Mouse (Mus musculus): Measurements from ENCODE around the gene Thumpd3. TPM values are rescaled to one million over a fixed set of nuclear protein-coding genes. Genes with fewer than 3 reads are reported as not detected.

The Thumpd3 gene
- polyA plus RNA-seq, 1 experiment from 2014 or later, result 73.2 TPM

DNA sequence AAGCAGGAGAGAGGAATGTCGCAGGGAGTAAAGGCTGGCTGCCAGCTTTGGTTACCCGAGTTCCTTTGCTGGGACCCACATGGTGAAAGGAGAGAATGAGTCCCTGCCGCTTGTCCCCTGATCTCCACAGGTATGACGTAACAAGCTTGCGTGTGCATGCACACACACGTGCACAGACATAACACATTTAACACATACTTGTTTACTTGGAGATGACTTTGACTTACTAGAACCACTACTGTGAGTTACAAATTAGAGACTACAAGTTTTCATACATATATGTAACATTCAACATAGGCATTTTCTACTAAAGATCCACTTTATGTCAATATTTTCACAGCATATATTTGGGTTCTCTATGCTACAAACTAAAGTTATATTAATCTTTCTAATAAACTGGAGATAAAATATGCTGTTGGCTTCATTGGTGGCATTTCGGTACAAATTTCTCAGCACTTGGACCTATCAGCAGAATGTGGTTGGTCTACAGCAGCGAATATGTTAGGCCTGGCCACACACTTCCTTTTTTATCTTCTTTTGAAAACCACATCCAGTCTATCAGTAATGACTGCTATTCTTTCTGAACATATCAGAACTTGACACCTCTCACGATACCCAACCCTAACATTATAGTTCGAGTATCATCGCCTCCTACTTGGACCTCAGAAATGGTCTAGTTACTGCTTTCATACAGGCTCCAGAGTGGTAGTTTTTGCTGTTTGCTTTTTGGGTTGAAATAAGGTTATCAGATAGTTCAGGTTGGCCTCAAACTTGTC, 4.6 kb upstream of the Thumpd3 start:
- H3K36me3 ChIP-seq, result no peaks in the 10 kb centered on the region
- 91% methylated on average over 11 of the region's 11 CpGs for WGBS
- no peaks in the 10 kb centered on the region for H3K27me3 ChIP-seq (ENCODE audit: low read depth, poor library complexity, severe bottlenecking)
- H3K4me1 ChIP-seq, result peaks cover 28% of the 10 kb centered on the region
- H3K4me3 ChIP-seq, result no peak overlapping the region
- H3K9me3 ChIP-seq (replicated peaks), result no peaks in the 10 kb centered on the region
- no peak for DNase-seq (ENCODE audit: low spot score)
- no peak overlapping the region for H3K27ac ChIP-seq (replicated peaks)

DNA sequence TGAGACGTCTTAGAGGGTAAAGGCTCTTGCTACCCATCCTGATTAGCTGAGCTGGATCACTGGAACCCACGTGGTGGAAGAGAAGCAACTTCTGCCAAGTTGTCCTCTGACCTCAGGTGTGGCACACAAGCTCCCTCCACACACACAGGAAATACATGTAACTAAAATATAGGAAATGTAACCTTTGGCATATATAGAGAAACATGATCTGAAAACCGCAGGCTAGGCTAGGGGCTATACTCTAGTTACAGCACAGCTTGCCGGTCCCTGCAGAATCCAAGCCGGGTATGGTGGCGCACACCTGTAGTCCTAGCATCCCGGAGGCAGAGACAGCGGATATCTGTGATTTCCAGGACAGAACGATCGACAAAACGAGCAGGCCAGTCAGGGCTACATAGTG, 450 bp upstream of the Thumpd3 start:
- WGBS, result under 1% methylated on average over 11 of the region's 11 CpGs
- H3K9me3 ChIP-seq (replicated peaks), result no peaks in the 10 kb centered on the region
- DNase-seq (ENCODE audit: low spot score), result no peak

DNA sequence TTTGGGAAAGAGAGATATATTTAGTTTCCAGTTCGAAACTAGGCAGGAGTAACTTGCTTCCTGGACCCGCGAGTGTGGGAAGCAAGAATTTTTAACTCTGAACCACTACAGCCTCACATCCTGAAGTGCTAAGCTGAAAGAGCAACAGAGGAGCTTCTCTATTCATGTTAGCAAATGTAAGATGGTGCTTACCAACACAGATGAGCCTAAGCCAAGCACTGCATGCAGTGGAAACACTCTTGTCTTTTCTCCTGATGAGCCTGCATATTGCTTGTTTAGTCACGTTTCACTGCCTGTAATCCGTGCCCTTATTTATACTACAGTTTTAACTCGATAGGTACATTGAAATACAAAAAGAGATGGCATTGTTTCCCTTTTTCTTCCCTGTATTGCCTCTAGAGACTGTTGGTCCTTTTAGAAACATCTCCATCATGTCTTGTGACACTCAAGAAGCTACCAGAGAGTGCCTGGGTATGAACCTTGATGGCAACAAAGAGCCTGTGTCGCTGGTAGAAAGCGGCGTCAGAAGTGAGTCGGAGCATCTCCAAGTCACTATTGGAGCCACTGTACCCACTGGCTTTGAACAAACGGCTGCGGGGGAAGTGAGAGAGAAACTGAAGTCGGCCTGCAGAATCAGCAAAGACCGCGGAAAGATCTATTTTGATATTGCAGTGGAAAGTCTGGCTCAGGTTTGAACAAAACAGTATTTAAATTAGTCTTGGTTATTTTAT, 1.2 kb downstream of the Thumpd3 start:
- Histone ChIP-seq H3K36me3 (peaks cover 39% of the 10 kb centered on the region), H3K4me3 (peak overlapping the region; percentile 86), H3K4me1 (peaks cover 26% of the 10 kb centered on the region), H3K9me3 (replicated peaks) (no peaks in the 10 kb centered on the region), H3K27ac (replicated peaks) (peak overlapping the region; percentile 89), H3K27me3 (ENCODE audit: low read depth, poor library complexity, severe bottlenecking) (no peaks in the 10 kb centered on the region)
- DNase-seq (ENCODE audit: low spot score), result no peak
- WGBS, result 75% methylated on average over 15 of the region's 15 CpGs

More for the DNA sequence above, 450 bp upstream of the Thumpd3 start:
- Histone ChIP-seq H3K27me3 (ENCODE audit: low read depth, poor library complexity, severe bottlenecking) (no peaks in the 10 kb centered on the region), H3K4me3 (peak overlapping the region; percentile 86), H3K4me1 (peaks cover 26% of the 10 kb centered on the region), H3K27ac (replicated peaks) (peak overlapping the region; percentile 89), H3K36me3 (peaks cover 23% of the 10 kb centered on the region)

GRCm38 (mm10) chr6:113048371-113048770, 2.3 kb downstream of the Thumpd3 start:
- no peak for DNase-seq (ENCODE audit: low spot score)
- peaks cover 26% of the 10 kb centered on the region for H3K4me1 ChIP-seq
- 0 out of 2 replicates have a peak overlapping the region, but pooled peaks have one; percentile 86 for H3K4me3 ChIP-seq
- H3K9me3 ChIP-seq (replicated peaks), result no peaks in the 10 kb centered on the region
- H3K27ac ChIP-seq (replicated peaks), result no peak overlapping the region
- H3K36me3 ChIP-seq, result peaks cover 50% of the 10 kb centered on the region
- H3K27me3 ChIP-seq (ENCODE audit: low read depth, poor library complexity, severe bottlenecking), result no peaks in the 10 kb centered on the region
- 94% methylated on average over 2 of the region's 2 CpGs for WGBS

DNA sequence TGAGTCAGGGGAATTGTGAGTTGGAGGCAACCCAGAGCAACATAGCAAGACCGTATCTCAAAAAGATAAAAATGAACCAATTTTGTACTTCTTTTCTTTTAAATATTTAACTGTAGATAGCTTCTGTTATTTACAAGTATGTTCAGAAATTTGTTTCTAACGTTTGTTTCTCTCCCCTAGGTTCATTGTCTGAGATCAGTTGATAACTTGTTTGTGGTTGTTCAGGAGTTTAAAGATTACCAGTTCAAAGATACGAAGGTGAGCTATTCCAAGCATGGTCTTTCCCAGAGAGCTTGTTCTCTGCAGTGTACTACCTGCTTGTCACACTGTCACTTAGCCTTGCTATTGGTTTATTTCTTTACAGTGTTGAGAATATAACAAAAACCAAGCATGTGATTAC, 3.1 kb downstream of the Thumpd3 start:
- Histone ChIP-seq H3K36me3 (peaks cover 58% of the 10 kb centered on the region), H3K27me3 (ENCODE audit: low read depth, poor library complexity, severe bottlenecking) (no peaks in the 10 kb centered on the region), H3K4me3 (no peak overlapping the region), H3K27ac (replicated peaks) (no peak overlapping the region), H3K4me1 (peaks cover 26% of the 10 kb centered on the region), H3K9me3 (replicated peaks) (no peaks in the 10 kb centered on the region)
- 92% methylated on average over 3 of the region's 3 CpGs for WGBS
- no peak for DNase-seq (ENCODE audit: low spot score)

- no peaks in the 10 kb centered on the region for H3K9me3 ChIP-seq (replicated peaks)
- H3K4me3 ChIP-seq, result no peak overlapping the region
- peaks cover 2% of the 10 kb centered on the region for H3K4me1 ChIP-seq
- H3K36me3 ChIP-seq, result peaks cover 95% of the 10 kb centered on the region
- H3K27ac ChIP-seq (replicated peaks), result no peak overlapping the region
- WGBS, result 87% methylated on average over 3 of the region's 3 CpGs
- no peak for DNase-seq (ENCODE audit: low spot score)
- H3K27me3 ChIP-seq (ENCODE audit: low read depth, poor library complexity, severe bottlenecking), result no peaks in the 10 kb centered on the region
Observed at GRCm38 (mm10) chr6:113052972-113053371, 6.9 kb downstream of the Thumpd3 start.

GRCm38 (mm10) chr6:113054552-113055107, 8.6 kb downstream of the Thumpd3 start:
- no peak overlapping the region for H3K4me3 ChIP-seq
- WGBS, result 89% methylated on average over 6 of the region's 6 CpGs
- no peaks in the 10 kb centered on the region for H3K27me3 ChIP-seq (ENCODE audit: low read depth, poor library complexity, severe bottlenecking)
- H3K27ac ChIP-seq (replicated peaks), result no peak overlapping the region
- H3K4me1 ChIP-seq, result no peaks in the 10 kb centered on the region
- no peaks in the 10 kb centered on the region for H3K9me3 ChIP-seq (replicated peaks)
- no peak for DNase-seq (ENCODE audit: low spot score)
- peaks cover 96% of the 10 kb centered on the region for H3K36me3 ChIP-seq

- 80% methylated on average over 1 of the region's 1 CpGs for WGBS
- Histone ChIP-seq H3K36me3 (peaks cover 96% of the 10 kb centered on the region), H3K27ac (replicated peaks) (no peak overlapping the region), H3K4me1 (peaks cover 7% of the 10 kb centered on the region; the same call in 1 of the 2 replicates), H3K27me3 (ENCODE audit: low read depth, poor library complexity, severe bottlenecking) (no peaks in the 10 kb centered on the region), H3K9me3 (replicated peaks) (no peaks in the 10 kb centered on the region), H3K4me3 (no peak overlapping the region)
- no peak for DNase-seq (ENCODE audit: low spot score)
Observed at GRCm38 (mm10) chr6:113060892-113061563, 15.0 kb downstream of the Thumpd3 start.

- Histone ChIP-seq H3K9me3 (replicated peaks) (no peaks in the 10 kb centered on the region), H3K27me3 (ENCODE audit: low read depth, poor library complexity, severe bottlenecking) (no peaks in the 10 kb centered on the region), H3K4me3 (no peak overlapping the region), H3K4me1 (peaks cover 7% of the 10 kb centered on the region; the same call in 1 of the 2 replicates), H3K27ac (replicated peaks) (no peak overlapping the region), H3K36me3 (peaks cover 96% of the 10 kb centered on the region)
- DNase-seq (ENCODE audit: low spot score), result no peak
- 62% methylated on average over 3 of the region's 3 CpGs for WGBS
Observed at GRCm38 (mm10) chr6:113062253-113062652, 16.2 kb downstream of the Thumpd3 start.

- H3K4me1 ChIP-seq, result peaks cover 7% of the 10 kb centered on the region; the same call in 1 of the 2 replicates
- H3K27me3 ChIP-seq (ENCODE audit: low read depth, poor library complexity, severe bottlenecking), result no peaks in the 10 kb centered on the region
- H3K36me3 ChIP-seq, result peaks cover 98% of the 10 kb centered on the region
- no peak overlapping the region for H3K4me3 ChIP-seq
- no peak for DNase-seq (ENCODE audit: low spot score)
- no peaks in the 10 kb centered on the region for H3K9me3 ChIP-seq (replicated peaks)
- no peak overlapping the region for H3K27ac ChIP-seq (replicated peaks)
- WGBS, result 94% methylated on average over 10 of the region's 10 CpGs
Observed at GRCm38 (mm10) chr6:113063363-113063762, 17.3 kb downstream of the Thumpd3 start.

DNA sequence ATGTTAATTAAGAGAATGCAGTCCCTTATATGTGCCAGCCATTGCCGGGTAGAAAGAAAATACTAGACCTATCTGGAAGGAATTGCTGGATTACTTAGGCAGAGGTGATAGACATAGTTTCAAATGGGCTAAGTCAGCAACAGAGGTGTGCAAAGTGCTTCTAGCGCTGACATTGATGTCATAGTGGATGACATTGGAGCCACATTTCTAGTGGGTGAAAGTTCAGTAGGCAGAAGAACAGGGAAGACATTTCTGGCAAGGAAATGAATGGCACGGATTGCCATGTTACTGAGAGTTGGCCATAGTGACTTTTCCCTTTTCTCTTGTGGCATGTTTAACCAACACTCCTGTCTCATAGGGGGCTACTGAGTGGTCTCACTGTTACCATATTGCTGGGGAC, 19.2 kb downstream of the Thumpd3 start:
- H3K36me3 ChIP-seq, result peaks cover 100% of the 10 kb centered on the region
- no peak overlapping the region for H3K27ac ChIP-seq (replicated peaks)
- H3K4me1 ChIP-seq, result peaks cover 7% of the 10 kb centered on the region; the same call in 1 of the 2 replicates
- WGBS, result 92% methylated on average over 3 of the region's 3 CpGs
- no peak for DNase-seq (ENCODE audit: low spot score)
- H3K9me3 ChIP-seq (replicated peaks), result no peaks in the 10 kb centered on the region
- H3K4me3 ChIP-seq, result no peak overlapping the region
- no peaks in the 10 kb centered on the region for H3K27me3 ChIP-seq (ENCODE audit: low read depth, poor library complexity, severe bottlenecking)

GRCm38 (mm10) chr6:113069154-113069553, 23.1 kb downstream of the Thumpd3 start:
- no peak overlapping the region for H3K4me3 ChIP-seq
- 98% methylated on average over 1 of the region's 1 CpGs for WGBS

More at GRCm38 (mm10) chr6:113069154-113069553, 23.1 kb downstream of the Thumpd3 start:
- Histone ChIP-seq H3K27me3 (ENCODE audit: low read depth, poor library complexity, severe bottlenecking) (no peaks in the 10 kb centered on the region), H3K4me1 (peaks cover 8% of the 10 kb centered on the region), H3K36me3 (peaks cover 78% of the 10 kb centered on the region), H3K9me3 (replicated peaks) (no peaks in the 10 kb centered on the region), H3K27ac (replicated peaks) (no peak overlapping the region)
- DNase-seq (ENCODE audit: low spot score), result no peak

Measured in midbrain, embryonic 10.5 days (tissue).